Mouse (Mus musculus) frontal cortex, postnatal 25 days (tissue): ENCODE data around the gene Tdpoz2.
"Not testable (repeated sequence)": the region's sequence is repeated elsewhere in the genome, so short reads cannot be mapped to it uniquely, and the experiment has no call there.

ENCODE experiments used
- DNase-seq, 2 experiments: peaks; one replicate each; pipeline ENCODE4 v3.0.0; 2022; ENCODE audit warnings: low spot score in 2 of 2

Tdpoz2 gene

GRCm38 (mm10) chr3:93652586-93652985 lies at the start of gene Tdpoz2:
Gene Tdpoz2, minus strand, starts transcription at chr3:93652686.
- no peak for DNase-seq

GRCm38 (mm10) chr3:93692970-93693369 lies 40.5 kb upstream of the Tdpoz2 start, which contains the start of gene Gm37596:
Gene Gm37596, minus strand, starts transcription at chr3:93693070.
- not testable (repeated sequence) for DNase-seq

- not testable (repeated sequence) for DNase-seq
Observed at GRCm38 (mm10) chr3:93676210-93676609, 23.7 kb upstream of the Tdpoz2 start, which contains the start of gene Tdpoz1. Gene Tdpoz1, minus strand, starts transcription at chr3:93676310.

- not testable (repeated sequence) for DNase-seq
Observed at GRCm38 (mm10) chr3:93670805-93671503, 18.5 kb upstream of the Tdpoz2 start.

GRCm38 (mm10) chr3:93654260-93654659 lies 1.8 kb upstream of the Tdpoz2 start:
- no peak for DNase-seq

- not testable (repeated sequence) for DNase-seq
Observed at GRCm38 (mm10) chr3:93630917-93631714, 21.4 kb downstream of the Tdpoz2 start.

- DNase-seq = not testable (repeated sequence)
Observed at GRCm38 (mm10) chr3:93608970-93609369, 43.5 kb downstream of the Tdpoz2 start.

GRCm38 (mm10) chr3:93601903-93602302 lies 50.6 kb downstream of the Tdpoz2 start:
- DNase-seq = no peak
